Mouse (Mus musculus) heart, embryonic 14.5 days (tissue): ENCODE data around the gene Trim7. TPM values are rescaled to one million over a fixed set of nuclear protein-coding genes. Genes with fewer than 3 reads are reported as not detected.
"Not testable (repeated sequence)": the region's sequence is repeated elsewhere in the genome, so short reads cannot be mapped to it uniquely, and the experiment has no call there.

ENCODE experiments used
- ATAC-seq: fragments of 200-750 bp; cut with Nextera tagmentation; 2 replicates; pipeline ENCODE4 v1.8.0; 2017; ENCODE audit warnings: low read depth, moderate TSS enrichment; ENCODE audit not compliant: insufficient number of reproducible peaks, insufficient read depth, low FRiP score
- H3K27ac ChIP-seq, 2 experiments: fragments of 200-500 bp in 1 of 2; fragments of 300-500 bp in 1 of 2; sonication (generic) in 1 of 2; replicated peaks in 1 of 2; 2 replicates each; pipeline ENCODE4 v1.5.1; 2012 to 2014; ENCODE audit warnings: low read depth in 2 of 2, low read length in 2 of 2, control low read depth in 1 of 2, mild to moderate bottlenecking in 1 of 2, mixed read lengths in 1 of 2; ENCODE audit not compliant: control insufficient read depth in 1 of 2, insufficient read depth in 1 of 2
- H3K27me3 ChIP-seq: fragments of 300-500 bp; sonication (generic); 2 replicates; pipeline ENCODE4 v1.6.1; 2014; ENCODE audit warnings: mild to moderate bottlenecking, low read length, control low read depth; ENCODE audit not compliant: control insufficient read depth, insufficient read depth
- H3K36me3 ChIP-seq: fragments of 300-500 bp; sonication (generic); 2 replicates; pipeline ENCODE4 v1.6.1; 2014; ENCODE audit warnings: mild to moderate bottlenecking, control low read depth, low read length, mixed read lengths; ENCODE audit not compliant: control insufficient read depth, insufficient read depth
- H3K4me1 ChIP-seq, 2 experiments: fragments of 200-500 bp in 1 of 2; fragments of 300-500 bp in 1 of 2; sonication (generic) in 1 of 2; 2 replicates each; pipeline ENCODE4 v1.6.1; 2012 to 2014; ENCODE audit warnings: low read length in 2 of 2, control low read depth in 1 of 2, mixed read lengths in 1 of 2; ENCODE audit not compliant: control insufficient read depth in 2 of 2, insufficient read depth in 2 of 2
- H3K4me2 ChIP-seq: fragments of 300-500 bp; sonication (generic); 2 replicates; pipeline ENCODE4 v1.6.1; 2014; ENCODE audit warnings: mild to moderate bottlenecking, low read length
- H3K4me3 ChIP-seq, 2 experiments: fragments of 200-500 bp in 1 of 2; fragments of 300-500 bp in 1 of 2; sonication (generic) in 1 of 2; 2 replicates each; pipeline ENCODE4 v1.5.1; 2012 to 2014; ENCODE audit warnings: low read length in 2 of 2, mild to moderate bottlenecking in 2 of 2, control low read depth in 1 of 2, low read depth in 1 of 2, moderate library complexity in 1 of 2; ENCODE audit not compliant: control insufficient read depth in 1 of 2, insufficient read depth in 1 of 2
- H3K9ac ChIP-seq: fragments of 300-500 bp; sonication (generic); 2 replicates; pipeline ENCODE4 v1.6.1; 2014; ENCODE audit warnings: mild to moderate bottlenecking, low read length
- H3K9me3 ChIP-seq: fragments of 300-500 bp; sonication (generic); 2 replicates; pipeline ENCODE4 v1.6.1; 2016; ENCODE audit warnings: low read length, control low read depth; ENCODE audit not compliant: control insufficient read depth
- WGBS: fragments of 180-500 bp; shearing (Covaris S2); extraction: QIAGEN DNeasy Blood & Tissue Kit; methylation state at CpG from one replicate; pipeline ENCODE4 v1.1.7; 2014; 5-methylcytosine and 5-hydroxymethylcytosine counted together
- polyA plus RNA-seq: library from polyadenylated mRNA; unstranded; fragments of >200 nt; fragmentation: Nextera tagmentation; extraction: Ambion mirVana; gene quantifications from 2 replicates; pipeline ENCODE4 v1.2.1, GENCODE M21; 2014

Gene Trim7
- polyA plus RNA-seq, 1 experiment from 2014 or later = 1.5 TPM

- Histone ChIP-seq H3K9me3 (no peaks in the 10 kb centered on the region), H3K27ac (no peak overlapping the region), H3K4me1 (no peaks in the 10 kb centered on the region; a peak in 1 of 4 replicates), H3K27me3 (peaks cover 7% of the 10 kb centered on the region; the same call in 1 of the 2 replicates), H3K4me3 (no peak overlapping the region), H3K36me3 (no peaks in the 10 kb centered on the region), H3K9ac (no peak overlapping the region), H3K4me2 (no peak overlapping the region)
- whole genome bisulfite sequencing = 27% methylated on average over 13 of the region's 13 CpGs
- no peak for ATAC-seq
Observed at GRCm38 (mm10) chr11:48845244-48845815, 19.4 kb downstream of the Trim7 start.

- not testable (repeated sequence) for H3K9me3 ChIP-seq, H3K9ac ChIP-seq, ATAC-seq, H3K36me3 ChIP-seq, H3K4me3 ChIP-seq, H3K27ac ChIP-seq, H3K4me1 ChIP-seq, H3K4me2 ChIP-seq, H3K27me3 ChIP-seq
- WGBS = 89% methylated on average over 2 of the region's 2 CpGs
Observed at GRCm38 (mm10) chr11:48846362-48846761, 20.4 kb downstream of the Trim7 start.

GRCm38 (mm10) chr11:48846881-48847280 is 20.9 kb downstream of the Trim7 start:
- ATAC-seq = no peak
- 59% methylated on average over 5 of the region's 5 CpGs for WGBS
- Histone ChIP-seq H3K27ac (no peak overlapping the region), H3K4me2 (no peak overlapping the region), H3K4me1 (no peaks in the 10 kb centered on the region; a peak in 1 of 4 replicates), H3K36me3 (no peaks in the 10 kb centered on the region), H3K9me3 (no peaks in the 10 kb centered on the region), H3K4me3 (no peak overlapping the region), H3K27me3 (peaks cover 7% of the 10 kb centered on the region; the same call in 1 of the 2 replicates), H3K9ac (no peak overlapping the region)

- Histone ChIP-seq H3K27ac (no peak overlapping the region), H3K36me3 (no peaks in the 10 kb centered on the region), H3K4me1 (peaks cover 0 to 2% of the 10 kb centered on the region in 2 experiments; a peak in 2 of 4 replicates), H3K4me3 (no peak overlapping the region), H3K9ac (no peak overlapping the region), H3K27me3 (peaks cover 7% of the 10 kb centered on the region; the same call in 1 of the 2 replicates), H3K9me3 (no peaks in the 10 kb centered on the region), H3K4me2 (peak overlapping the region; percentile 53; the same call in 1 of the 2 replicates)
- ATAC-seq = no peak
- 60% methylated on average over 2 of the region's 2 CpGs for WGBS
Observed at GRCm38 (mm10) chr11:48850240-48850639, 24.3 kb downstream of the Trim7 start.

- Histone ChIP-seq H3K9ac (no peak overlapping the region), H3K9me3 (no peaks in the 10 kb centered on the region), H3K4me1 (peaks cover 0 to 2% of the 10 kb centered on the region in 2 experiments; a peak in 2 of 4 replicates), H3K27me3 (peaks cover 7% of the 10 kb centered on the region; the same call in 1 of the 2 replicates), H3K36me3 (no peaks in the 10 kb centered on the region), H3K4me3 (no peak overlapping the region), H3K4me2 (no peak overlapping the region), H3K27ac (no peak overlapping the region)
- ATAC-seq = no peak
- 80% methylated on average over 4 of the region's 4 CpGs for WGBS
Observed at GRCm38 (mm10) chr11:48851270-48851995, 25.5 kb downstream of the Trim7 start.

- Histone ChIP-seq H3K9ac (no peak overlapping the region), H3K4me1 (peaks cover 0 to 2% of the 10 kb centered on the region in 2 experiments; a peak in 2 of 4 replicates), H3K27me3 (peaks cover 7% of the 10 kb centered on the region; the same call in 1 of the 2 replicates), H3K9me3 (no peaks in the 10 kb centered on the region), H3K36me3 (no peaks in the 10 kb centered on the region), H3K4me3 (no peak overlapping the region), H3K27ac (no peak overlapping the region), H3K4me2 (peak overlapping the region; percentile 87; the same call in 1 of the 2 replicates)
- ATAC-seq = no peak
- WGBS = 71% methylated on average over 4 of the region's 4 CpGs
Observed at GRCm38 (mm10) chr11:48852190-48852589, 26.2 kb downstream of the Trim7 start.

- Histone ChIP-seq H3K27ac (peak overlapping the region in 1 of 2 experiments; percentile 49; a peak in 2 of 4 replicates), H3K4me3 (peak overlapping the region; percentile 72 to 86), H3K27me3 (peaks cover 7% of the 10 kb centered on the region; the same call in 1 of the 2 replicates), H3K9me3 (no peaks in the 10 kb centered on the region), H3K4me2 (peak overlapping the region; percentile 87), H3K4me1 (peaks cover 0 to 2% of the 10 kb centered on the region in 2 experiments; a peak in 2 of 4 replicates), H3K9ac (peak overlapping the region; percentile 68), H3K36me3 (no peaks in the 10 kb centered on the region)
- ATAC-seq = no peak
- WGBS = 5% methylated on average over 23 of the region's 23 CpGs
Observed at GRCm38 (mm10) chr11:48852624-48853473, 26.9 kb downstream of the Trim7 start.
